Mouse (Mus musculus) E14TG2a.4 (cell line): ENCODE measurements around the gene Slc38a10.

Experiments
- H3K27me3 ChIP-seq: 2 replicates; pipeline ENCODE4 v1.6.1; 2014; ENCODE audit warnings: low read length, control low read depth; ENCODE audit not compliant: insufficient read depth
- H3K36me3 ChIP-seq: 2 replicates; pipeline ENCODE4 v1.6.1; 2014; ENCODE audit warnings: low read length, control low read depth; ENCODE audit not compliant: insufficient read depth
- H3K4me1 ChIP-seq: replicated peaks from 2 replicates; pipeline ENCODE4 v1.6.1; 2014; ENCODE audit warnings: low read depth, low read length, control low read depth
- H3K4me3 ChIP-seq: replicated peaks from 2 replicates; pipeline ENCODE4 v1.5.1; 2014; ENCODE audit warnings: mild to moderate bottlenecking, low read length
- H3K9me3 ChIP-seq: 2 replicates; pipeline ENCODE4 v1.6.1; 2014; ENCODE audit warnings: low read length, control low read depth
- CTCF ChIP-seq: conservative IDR thresholded peaks from 2 replicates; pipeline ENCODE4 v1.5.1; 2014; ENCODE audit warnings: low read length
- NANOG ChIP-seq: IDR thresholded peaks from 2 replicates; pipeline ENCODE4 v1.6.1; 2014; ENCODE audit warnings: borderline replicate concordance, low read length, mixed read lengths
- POU5F1 ChIP-seq: IDR thresholded peaks from 2 replicates; pipeline ENCODE4 v1.6.1; 2014; ENCODE audit warnings: low read length, borderline replicate concordance

Gene Slc38a10

DNA sequence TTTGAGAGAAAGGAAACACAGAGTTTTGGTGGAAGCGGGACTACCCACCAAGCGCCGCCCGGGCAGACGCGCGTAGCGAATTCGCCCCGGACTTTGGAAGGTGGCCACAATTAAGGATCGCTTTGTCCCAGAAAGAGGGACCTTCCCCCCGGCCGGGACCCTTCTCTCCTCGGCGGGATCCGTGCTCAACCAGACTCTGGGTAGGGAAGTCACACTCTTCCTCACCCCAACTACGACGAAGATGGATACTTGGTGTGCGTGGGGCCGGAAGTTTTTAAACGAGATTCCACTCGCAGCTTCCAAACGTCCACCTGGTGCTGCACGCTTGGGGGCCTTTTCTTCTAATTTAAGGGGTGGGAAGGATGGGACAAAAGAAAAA lies 36.9 kb upstream of the Slc38a10 start:
- no peak for TF ChIP-seq CTCF
- no peak for TF ChIP-seq POU5F1
- no peak for TF ChIP-seq NANOG
- H3K4me1 ChIP-seq: peaks cover 83% of the 10 kb centered on the region
- peak overlapping the region; percentile 89 for H3K4me3 ChIP-seq
- H3K9me3 ChIP-seq: no peaks in the 10 kb centered on the region
- H3K36me3 ChIP-seq: no peaks in the 10 kb centered on the region
- H3K27me3 ChIP-seq: peaks cover 55% of the 10 kb centered on the region

- Histone ChIP-seq H3K4me1 (peaks cover 88% of the 10 kb centered on the region), H3K36me3 (no peaks in the 10 kb centered on the region), H3K27me3 (peaks cover 55% of the 10 kb centered on the region), H3K4me3 (peak overlapping the region; percentile 89), H3K9me3 (no peaks in the 10 kb centered on the region)
- TF ChIP-seq CTCF: no peak
- no peak for TF ChIP-seq POU5F1
- TF ChIP-seq NANOG: no peak
These were observed 36.3 kb upstream of the Slc38a10 start for GRCm38 (mm10) chr11:120187236-120188101.

DNA sequence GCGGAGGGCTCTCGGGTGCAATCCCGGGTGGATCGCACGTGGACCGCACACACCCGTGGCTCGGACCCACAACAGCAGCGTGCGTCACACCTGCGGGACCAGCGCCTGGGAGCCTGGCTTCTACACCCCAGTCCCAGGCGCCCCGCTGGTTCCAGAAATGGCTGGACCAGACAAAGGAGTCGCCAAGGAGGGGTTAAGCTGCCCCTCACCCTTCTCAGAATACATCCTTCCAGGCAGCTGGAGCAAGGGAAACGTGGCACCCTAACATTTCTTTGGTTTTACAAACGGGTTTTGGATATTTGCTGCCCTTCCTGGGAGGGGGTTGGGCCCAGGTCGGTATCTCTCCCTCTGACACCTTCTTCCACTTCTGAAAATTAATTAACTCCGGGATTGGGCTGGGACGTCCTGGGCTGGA lies 35.7 kb upstream of the Slc38a10 start:
- H3K9me3 ChIP-seq: no peaks in the 10 kb centered on the region
- peak overlapping the region; percentile 89 for H3K4me3 ChIP-seq
- no peak for TF ChIP-seq POU5F1
- TF ChIP-seq NANOG: no peak
- TF ChIP-seq CTCF: no peak
- peaks cover 54% of the 10 kb centered on the region for H3K27me3 ChIP-seq
- peaks cover 93% of the 10 kb centered on the region for H3K4me1 ChIP-seq
- H3K36me3 ChIP-seq: no peaks in the 10 kb centered on the region

- Histone ChIP-seq H3K4me1 (peaks cover 93% of the 10 kb centered on the region), H3K9me3 (no peaks in the 10 kb centered on the region), H3K27me3 (peaks cover 49% of the 10 kb centered on the region), H3K4me3 (peak overlapping the region; percentile 89), H3K36me3 (no peaks in the 10 kb centered on the region)
- TF ChIP-seq CTCF (no peak), NANOG (no peak), POU5F1 (no peak)
These were observed 35.1 kb upstream of the Slc38a10 start for GRCm38 (mm10) chr11:120186145-120186740.

GRCm38 (mm10) chr11:120185316-120186141 lies 34.4 kb upstream of the Slc38a10 start:
- H3K36me3 ChIP-seq: no peaks in the 10 kb centered on the region
- peaks cover 88% of the 10 kb centered on the region for H3K4me1 ChIP-seq
- H3K27me3 ChIP-seq: peaks cover 49% of the 10 kb centered on the region
- TF ChIP-seq NANOG (no peak), CTCF (no peak), POU5F1 (no peak)
- H3K9me3 ChIP-seq: no peaks in the 10 kb centered on the region
- peak overlapping the region; percentile 74 for H3K4me3 ChIP-seq

GRCm38 (mm10) chr11:120184371-120185315 lies 33.5 kb upstream of the Slc38a10 start:
- H3K9me3 ChIP-seq: no peaks in the 10 kb centered on the region
- TF ChIP-seq CTCF (no peak), POU5F1 (no peak), NANOG (no peak)

GRCm38 (mm10) chr11:120183708-120184107 lies 32.6 kb upstream of the Slc38a10 start:
- Histone ChIP-seq H3K4me1 (peaks cover 82% of the 10 kb centered on the region), H3K9me3 (no peaks in the 10 kb centered on the region), H3K27me3 (peaks cover 42% of the 10 kb centered on the region), H3K36me3 (no peaks in the 10 kb centered on the region), H3K4me3 (peak overlapping the region; percentile 74)
- TF ChIP-seq CTCF: no peak
- no peak for TF ChIP-seq NANOG
- TF ChIP-seq POU5F1: no peak

More at GRCm38 (mm10) chr11:120184371-120185315, 33.5 kb upstream of the Slc38a10 start:
- Histone ChIP-seq H3K36me3 (no peaks in the 10 kb centered on the region), H3K27me3 (peaks cover 49% of the 10 kb centered on the region), H3K4me1 (peaks cover 89% of the 10 kb centered on the region), H3K4me3 (peak overlapping the region; percentile 74)
